Mouse (Mus musculus) brain, embryonic 14.5 days (tissue): Measurements from ENCODE around the gene Il5ra.

Experiments used
- CTCF ChIP-seq: fragments of 200-500 bp; IDR thresholded peaks from 2 replicates; pipeline ENCODE4 v1.5.1; 2012; ENCODE audit warnings: inconsistent platforms, mild to moderate bottlenecking, moderate library complexity, borderline replicate concordance; ENCODE audit not compliant: insufficient read depth, insufficient read length; ENCODE audit errors: extremely low read depth
- POLR2A ChIP-seq: fragments of 200-500 bp; IDR thresholded peaks from 2 replicates; pipeline ENCODE4 v1.6.1; 2012; ENCODE audit warnings: mild to moderate bottlenecking, inconsistent platforms, borderline replicate concordance; ENCODE audit not compliant: poor library complexity, insufficient read depth, insufficient read length, severe bottlenecking; ENCODE audit errors: extremely low read depth

- TF ChIP-seq POLR2A (no peak), CTCF (no peak)
Measured at GRCm38 (mm10) chr6:106743556-106744233, 5.1 kb downstream of the Il5ra start.
